Mouse (Mus musculus) kidney, adult 2 months (tissue): ENCODE measurements around the gene Oas1e.
A peak's percentile ranks its signal among the peaks of the same experiment; 100 is the strongest.

Experiments
- CTCF ChIP-seq: fragments of 200-500 bp; conservative IDR thresholded peaks from 2 replicates; pipeline ENCODE4 v1.5.1; 2011; ENCODE audit warnings: low read depth, mild to moderate bottlenecking, control low read depth, low read length, moderate library complexity, mixed read lengths; ENCODE audit not compliant: insufficient read depth, insufficient read length
- POLR2A ChIP-seq: fragments of 200-500 bp; IDR thresholded peaks from one replicate; pipeline ENCODE4 v1.6.1; 2011; ENCODE audit warnings: low read depth, low read length, control low read depth

GRCm38 (mm10) chr5:120811951-120812819 lies 16.9 kb upstream of the Oas1e start, which contains the start of gene Oas1c:
- TF ChIP-seq POLR2A (peak; percentile 54), CTCF (no peak)
